Mouse (Mus musculus): ENCODE results near the gene Shank2.

Shank2 gene

GRCm38 (mm10) chr7:144170272-144170671, 168.5 kb downstream of the Shank2 start:
- DNase-seq (ENCODE audit: low read depth, low spot score) = no peak

- no peak for DNase-seq (ENCODE audit: low read depth, low spot score)
Observed at GRCm38 (mm10) chr7:144170686-144171085, 169.0 kb downstream of the Shank2 start.

DNA sequence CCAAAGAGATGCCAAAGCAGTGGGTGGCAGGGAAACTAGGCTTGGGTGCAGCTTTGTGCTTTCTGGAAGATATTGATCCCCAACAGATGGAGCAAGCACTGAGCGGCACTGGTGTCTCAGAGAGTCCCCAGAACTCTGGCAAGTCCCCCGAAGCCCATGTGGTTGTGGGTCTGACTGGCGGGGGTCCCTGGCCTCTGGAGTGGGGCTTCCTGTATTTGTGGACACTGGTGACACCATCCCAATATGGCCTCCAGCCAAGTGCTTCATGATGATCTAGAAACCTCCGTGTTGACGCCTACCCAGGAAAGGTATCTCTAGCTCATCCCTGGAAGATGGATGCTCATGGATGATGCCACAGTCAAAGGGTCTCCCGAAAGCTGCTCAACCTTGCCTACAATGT, 172.1 kb downstream of the Shank2 start:
- no peak for DNase-seq (ENCODE audit: low read depth, low spot score)

GRCm38 (mm10) chr7:144174329-144174728, 172.6 kb downstream of the Shank2 start:
- no peak for DNase-seq (ENCODE audit: low read depth, low spot score)

- no peak for DNase-seq (ENCODE audit: low read depth, low spot score)
Observed at GRCm38 (mm10) chr7:144175025-144175424, 173.3 kb downstream of the Shank2 start.

- DNase-seq (ENCODE audit: low read depth, low spot score) = no peak
Observed at GRCm38 (mm10) chr7:144175481-144176233, 173.9 kb downstream of the Shank2 start.

DNA sequence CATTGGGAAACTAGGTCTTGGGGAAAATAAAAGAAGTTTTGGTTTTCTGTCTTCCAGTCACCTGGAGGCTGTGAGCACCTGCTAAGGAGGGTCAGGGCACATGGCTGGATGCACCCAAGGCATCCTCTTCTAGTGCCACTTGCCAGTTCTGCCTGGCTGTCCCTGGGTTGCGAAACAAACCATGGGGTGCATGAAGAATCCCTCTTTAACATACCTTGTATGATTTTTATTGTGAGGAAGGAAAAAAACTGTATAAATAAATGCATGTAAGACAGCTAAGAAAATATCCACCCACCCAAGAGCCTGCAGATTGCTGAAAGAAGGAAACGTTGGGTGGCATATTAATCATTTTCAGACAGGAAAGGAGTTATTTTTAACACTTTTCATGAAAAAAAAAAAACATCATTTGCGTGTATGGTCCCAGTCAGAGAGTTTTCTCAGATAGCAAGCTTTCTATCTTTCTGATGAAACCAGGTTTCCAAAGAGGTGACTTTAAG, 174.6 kb downstream of the Shank2 start:
- no peak for DNase-seq (ENCODE audit: low read depth, low spot score)

DNA sequence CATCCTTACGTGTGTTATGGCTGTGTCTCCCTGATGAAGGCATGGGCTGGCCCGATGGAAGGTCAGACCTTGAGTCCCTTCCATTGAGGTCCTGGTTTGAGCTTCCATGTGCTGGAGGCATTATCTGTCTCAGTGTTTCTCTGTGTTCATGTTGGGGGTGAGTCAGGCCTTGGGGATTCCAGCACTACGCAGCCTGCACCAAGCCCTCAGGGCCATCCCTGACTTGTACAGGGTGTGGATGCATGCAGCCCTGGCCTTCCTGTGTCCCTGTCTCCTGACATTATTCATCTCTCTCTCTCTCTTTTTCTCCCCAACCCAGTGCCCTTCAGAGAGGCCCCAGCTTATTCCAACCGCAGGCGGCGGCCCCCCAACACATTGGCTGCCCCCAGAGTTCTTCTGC, 177.7 kb downstream of the Shank2 start:
- DNase-seq (ENCODE audit: low read depth, low spot score) = no peak

GRCm38 (mm10) chr7:144180885-144181284, 179.2 kb downstream of the Shank2 start:
- DNase-seq (ENCODE audit: low read depth, low spot score) = peak; percentile 42

DNA sequence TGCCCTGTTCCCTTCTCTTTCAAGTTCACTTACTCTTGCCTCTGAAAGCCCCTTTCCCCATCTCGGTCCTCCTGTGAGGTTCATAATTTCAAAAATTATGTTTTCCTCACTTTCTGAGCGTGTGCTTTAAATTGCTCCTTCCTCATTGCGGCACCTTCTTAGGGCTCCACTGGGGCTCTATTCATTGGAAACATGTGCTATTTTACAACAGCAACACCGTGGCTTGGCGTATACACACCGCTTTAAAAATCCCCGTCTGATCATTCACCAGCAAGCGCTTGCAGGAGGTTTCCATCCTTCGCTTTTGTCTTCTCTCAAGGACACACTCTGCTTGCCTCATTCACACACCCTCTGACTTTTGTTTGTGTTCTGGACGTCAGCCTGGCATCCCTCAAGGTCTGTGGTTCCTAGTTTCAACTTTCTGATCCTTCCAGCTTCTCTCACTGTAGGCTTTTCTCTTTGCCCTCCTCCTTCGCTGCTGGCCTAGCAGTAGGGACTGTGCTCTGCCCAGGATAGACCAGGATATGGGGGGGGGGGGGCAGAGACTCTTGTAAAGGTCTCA, 186.2 kb downstream of the Shank2 start:
- no peak for DNase-seq (ENCODE audit: low read depth, low spot score)

DNA sequence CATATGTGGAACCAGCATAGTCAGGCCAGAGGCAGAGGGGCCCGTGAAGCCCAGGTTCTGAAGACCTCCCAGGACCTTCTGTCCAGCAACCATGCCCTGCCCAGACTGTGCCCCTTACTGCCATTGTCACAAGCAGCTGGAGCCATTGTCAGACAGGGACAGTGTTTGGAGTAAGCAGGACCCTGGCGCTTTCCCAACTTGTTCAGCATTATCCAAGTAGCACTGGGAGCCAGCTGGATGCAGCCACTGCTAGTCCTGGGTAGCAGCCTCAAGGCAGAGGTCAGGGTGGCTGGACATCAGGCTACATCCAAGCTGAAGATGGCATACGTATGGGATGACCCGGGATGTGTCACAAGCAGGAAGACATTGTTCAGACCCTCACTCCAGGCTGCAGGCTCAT, 187.7 kb downstream of the Shank2 start:
- no peak for DNase-seq (ENCODE audit: low read depth, low spot score)

GRCm38 (mm10) chr7:144198491-144198890, 196.8 kb downstream of the Shank2 start:
- DNase-seq (ENCODE audit: low read depth, low spot score) = no peak

DNA sequence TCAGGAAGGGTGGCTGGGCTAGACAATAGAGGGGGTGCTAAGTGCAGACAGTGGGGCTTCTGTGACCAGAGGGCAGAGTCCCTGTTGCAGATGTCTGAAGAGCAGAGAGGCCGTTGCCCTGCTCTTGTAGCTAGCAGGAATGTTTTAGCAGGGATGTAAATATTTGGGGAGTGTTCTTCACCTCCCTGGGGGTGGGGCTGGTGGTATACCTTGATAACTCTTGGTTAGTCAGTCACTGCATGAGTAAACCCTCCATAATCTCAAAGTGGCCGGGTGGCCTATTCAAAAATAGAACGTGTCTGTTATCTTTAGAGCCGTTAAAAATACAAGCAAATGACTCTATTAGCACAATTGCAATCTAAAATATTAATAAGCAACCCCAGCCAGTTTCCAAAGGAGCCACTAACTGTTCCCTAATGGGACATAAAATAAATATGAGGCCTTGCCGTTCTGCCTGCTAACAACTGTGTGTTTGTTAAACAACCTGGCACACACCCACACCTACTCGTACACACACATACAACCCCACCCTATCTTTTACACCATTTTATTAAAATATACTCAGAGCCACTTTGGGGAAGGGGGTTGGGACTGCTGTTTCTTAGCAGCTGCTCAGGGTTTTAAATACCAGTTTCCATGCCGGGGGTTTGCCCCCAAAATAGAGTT, 200.4 kb downstream of the Shank2 start:
- DNase-seq (ENCODE audit: low read depth, low spot score) = no peak

GRCm38 (mm10) chr7:144204290-144204689, 202.6 kb downstream of the Shank2 start:
- no peak for DNase-seq (ENCODE audit: low read depth, low spot score)

DNA sequence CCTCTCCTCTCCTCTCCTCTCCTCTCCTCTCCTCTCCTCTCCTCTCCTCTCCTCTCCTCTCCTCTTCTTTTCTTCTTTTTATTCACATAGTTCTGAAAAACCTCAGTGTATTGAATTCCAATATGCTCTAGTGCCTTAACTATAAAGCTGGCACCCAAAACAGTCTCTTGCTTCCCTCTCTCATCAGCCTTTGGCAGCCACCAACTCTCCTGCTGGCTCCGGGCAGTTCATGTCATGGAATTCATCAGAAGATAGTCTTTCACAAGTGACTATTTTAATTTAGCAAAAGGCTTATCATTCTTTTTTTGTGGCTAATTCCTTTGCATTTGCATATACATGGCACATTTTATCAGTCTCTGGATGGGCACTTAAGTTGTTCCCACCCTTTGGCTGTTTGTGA, 203.4 kb downstream of the Shank2 start:
- no peak for DNase-seq (ENCODE audit: low read depth, low spot score)

GRCm38 (mm10) chr7:144205837-144206236, 204.1 kb downstream of the Shank2 start:
- no peak for DNase-seq (ENCODE audit: low read depth, low spot score)

GRCm38 (mm10) chr7:144206254-144206653, 204.5 kb downstream of the Shank2 start:
- no peak for DNase-seq (ENCODE audit: low read depth, low spot score)

GRCm38 (mm10) chr7:144207100-144207499, 205.4 kb downstream of the Shank2 start:
- DNase-seq (ENCODE audit: low read depth, low spot score) = no peak

- DNase-seq (ENCODE audit: low read depth, low spot score) = no peak
Observed at GRCm38 (mm10) chr7:144207849-144208248, 206.1 kb downstream of the Shank2 start.

DNA sequence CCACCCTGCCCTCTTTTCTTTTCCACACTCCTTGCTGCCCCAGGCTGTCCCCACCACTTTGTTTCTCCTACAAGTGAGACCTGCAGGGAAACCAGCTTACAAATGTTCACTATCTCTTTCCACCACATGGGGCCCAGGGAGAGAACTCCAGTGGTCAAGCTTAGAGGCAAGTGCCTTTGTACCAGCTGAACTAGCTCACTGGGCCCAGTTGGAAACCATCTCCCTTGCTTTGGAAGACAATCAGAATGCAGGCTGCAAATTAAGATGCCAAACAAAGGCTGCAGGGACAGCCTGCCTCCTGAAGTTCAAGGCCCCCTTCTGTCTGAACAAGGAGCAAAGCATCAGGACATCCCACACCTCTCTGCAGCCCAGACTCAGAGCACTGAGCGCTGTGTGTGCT, 206.9 kb downstream of the Shank2 start:
- no peak for DNase-seq (ENCODE audit: low read depth, low spot score)

- DNase-seq (ENCODE audit: low read depth, low spot score) = no peak
Observed at GRCm38 (mm10) chr7:144210526-144210925, 208.8 kb downstream of the Shank2 start.

- DNase-seq (ENCODE audit: low read depth, low spot score) = no peak
Observed at GRCm38 (mm10) chr7:144212694-144213093, 211.0 kb downstream of the Shank2 start.

DNA sequence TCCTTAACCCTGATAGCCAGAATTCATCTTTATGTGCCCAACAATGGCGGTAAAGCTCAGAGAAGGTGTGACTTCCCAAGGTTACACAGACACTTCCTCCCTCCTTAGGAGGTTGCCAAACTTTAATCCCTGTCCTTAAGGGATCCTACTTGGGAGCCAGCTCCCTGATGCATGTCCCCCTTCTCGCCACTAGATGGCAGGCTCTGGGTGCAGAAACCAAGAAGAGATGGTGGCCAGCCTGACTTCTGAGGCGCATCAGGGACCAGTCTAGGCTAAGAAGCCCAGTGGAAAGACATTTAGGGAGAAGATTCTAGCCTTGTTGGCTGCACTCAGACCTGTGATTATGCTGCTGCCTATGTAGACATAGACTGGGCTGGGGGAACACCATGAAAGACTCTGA, 215.5 kb downstream of the Shank2 start:
- peak; percentile 22 for DNase-seq (ENCODE audit: low read depth, low spot score)
